Mouse (Mus musculus) small intestine, adult 2 months (tissue): ENCODE data around the gene Six5.

ENCODE experiments used
- CTCF ChIP-seq: fragments of 200-500 bp; IDR thresholded peaks from 2 replicates; pipeline ENCODE4 v1.5.1; 2012; ENCODE audit warnings: low read depth, mild to moderate bottlenecking, control low read depth, inconsistent platforms, low read length, moderate library complexity, mixed read lengths; ENCODE audit not compliant: insufficient replicate concordance, insufficient read length; ENCODE audit errors: extremely low read depth
- POLR2A ChIP-seq: fragments of 200-500 bp; IDR thresholded peaks from 2 replicates; pipeline ENCODE4 v1.6.1; 2012; ENCODE audit warnings: low read depth, mild to moderate bottlenecking, control low read depth, inconsistent platforms, low read length, moderate library complexity

GRCm38 (mm10) chr7:19096421-19096976 is 2.1 kb downstream of the Six5 start:
- TF ChIP-seq POLR2A (no peak), CTCF (no peak)
